34 mouse cellular contexts compared by ENCODE assay signal in genomic region chr16:42859251-42859650, GRCm38 (mm10).
"Had no signal": no experiment of that assay in that cellular context is flagged by ENCODE, and none has a peak within 500 bp of the region (broad histone marks: within the 10 kb centered on the region; RNA-seq: fewer than 3 reads in every experiment).

No protein-coding gene starts in this region.

- H3K27me3 ChIP-seq: heart, embryonic 12.5 days; heart, embryonic 13.5 days; heart, embryonic 15.5 days; hindbrain, embryonic 12.5 days; hindbrain, embryonic 15.5 days; intestine, embryonic 15.5 days; kidney, embryonic 15.5 days had no signal

- H3K27ac ChIP-seq: heart, embryonic 10.5 days; heart, embryonic 13.5 days; heart, embryonic 15.5 days; hindbrain, embryonic 10.5 days; hindbrain, embryonic 12.5 days; hindbrain, embryonic 14.5 days; hindbrain, embryonic 15.5 days; hindbrain, postnatal 0 days; intestine, embryonic 15.5 days; kidney, embryonic 15.5 days; kidney, postnatal 0 days; layer of hippocampus, adult 2 months; left cerebral cortex, adult 2 months had no signal

- H3K4me2 ChIP-seq: heart, embryonic 11.5 days; heart, embryonic 12.5 days; heart, embryonic 13.5 days; heart, embryonic 15.5 days; hindbrain, embryonic 12.5 days; hindbrain, embryonic 14.5 days; hindbrain, embryonic 15.5 days; intestine, embryonic 15.5 days; kidney, embryonic 15.5 days had no signal

- H3K4me1 ChIP-seq: heart, embryonic 10.5 days; heart, embryonic 12.5 days; heart, embryonic 15.5 days; hindbrain, embryonic 10.5 days; hindbrain, embryonic 12.5 days; hindbrain, embryonic 15.5 days; intestine, embryonic 15.5 days; kidney, embryonic 15.5 days had no signal

- H3K36me3 ChIP-seq: heart, embryonic 10.5 days; heart, embryonic 12.5 days; heart, embryonic 13.5 days; heart, embryonic 15.5 days; hindbrain, embryonic 10.5 days; hindbrain, embryonic 12.5 days; hindbrain, embryonic 15.5 days; intestine, embryonic 15.5 days; kidney, embryonic 15.5 days had no signal

- H3K4me3 ChIP-seq: heart, embryonic 10.5 days; heart, embryonic 12.5 days; heart, embryonic 13.5 days; heart, embryonic 15.5 days; hindbrain, embryonic 10.5 days; hindbrain, embryonic 12.5 days; hindbrain, embryonic 15.5 days; intestine, embryonic 15.5 days; kidney, embryonic 15.5 days; layer of hippocampus, adult 2 months; left cerebral cortex, adult 2 months had no signal

- ATAC-seq: hindbrain, embryonic 16.5 days; hindbrain, postnatal 0 days; inflammation-experienced regulatory T-cells, adult 6 months; intestine, embryonic 15.5 days; intestine, embryonic 16.5 days; intestine, postnatal 0 days had no signal

- H3K9me3 ChIP-seq: heart, embryonic 10.5 days; heart, embryonic 12.5 days; heart, embryonic 15.5 days; hindbrain, embryonic 10.5 days; hindbrain, embryonic 12.5 days; hindbrain, embryonic 15.5 days; intestine, embryonic 15.5 days; kidney, embryonic 15.5 days had no signal

- H3K9ac ChIP-seq: heart, embryonic 12.5 days; heart, embryonic 13.5 days; heart, embryonic 15.5 days; hindbrain, embryonic 12.5 days; hindbrain, embryonic 14.5 days; hindbrain, embryonic 15.5 days; intestine, embryonic 15.5 days; kidney, embryonic 15.5 days had no signal

- DNase-seq: heart, postnatal 14 days; heart, postnatal 36 days; heart, postnatal 4 days; kidney, adult 11 months; kidney, adult 18-20 months; kidney, adult 2 months; kidney, adult 8-10 months; kidney, adult 9 months; kidney, postnatal 10 days; kidney, postnatal 14 days; kidney, postnatal 25 days; kidney, postnatal 36 days; kidney, postnatal 4 days; layer of hippocampus, adult 9-11 months; layer of hippocampus, postnatal 36 days had no signal
